Mouse (Mus musculus): ENCODE measurements around the gene Lrrc43. TPM values are rescaled to one million over a fixed set of nuclear protein-coding genes. Genes with fewer than 3 reads are reported as not detected.

Lrrc43 gene
- polyA plus RNA-seq, 1 experiment from 2014 or later: 0.31 TPM

- Histone ChIP-seq H3K4me1 (replicated peaks) (peaks cover 33% of the 10 kb centered on the region), H3K27me3 (ENCODE audit: insufficient read depth, poor library complexity, severe bottlenecking) (no peaks in the 10 kb centered on the region), H3K9me3 (no peaks in the 10 kb centered on the region), H3K27ac (peak overlapping the region; percentile 92), H3K36me3 (peaks cover 27% of the 10 kb centered on the region), H3K4me3 (peak overlapping the region; percentile 97)
- 1% methylated on average over 27 of the region's 27 CpGs for WGBS
- no peak for DNase-seq (ENCODE audit: low spot score)
These were observed 35.3 kb downstream of the Lrrc43 start for GRCm38 (mm10) chr5:123524393-123524750.

- 86% methylated on average over 7 of the region's 7 CpGs for WGBS
- H3K27ac ChIP-seq: peak within 1 kb of the TSS; percentile 92
- peaks cover 33% of the 10 kb centered on the region for H3K4me1 ChIP-seq (replicated peaks)
- H3K27me3 ChIP-seq (ENCODE audit: insufficient read depth, poor library complexity, severe bottlenecking): no peaks in the 10 kb centered on the region
- peaks cover 32% of the 10 kb centered on the region for H3K36me3 ChIP-seq
- no peak for DNase-seq (ENCODE audit: low spot score)
- H3K4me3 ChIP-seq: peak within 1 kb of the TSS; percentile 97
- no peaks in the 10 kb centered on the region for H3K9me3 ChIP-seq
These were observed 36.2 kb downstream of the Lrrc43 start, which contains the start of gene Gm49027 for GRCm38 (mm10) chr5:123525281-123525680. Gene Gm49027 (minus strand): TSS chr5:123525488.

- peaks cover 39% of the 10 kb centered on the region for H3K36me3 ChIP-seq
- 91% methylated on average over 9 of the region's 9 CpGs for WGBS
- H3K27me3 ChIP-seq (ENCODE audit: insufficient read depth, poor library complexity, severe bottlenecking): no peaks in the 10 kb centered on the region
- no peak overlapping the region for H3K4me3 ChIP-seq
- H3K27ac ChIP-seq: no peak overlapping the region
- no peak for DNase-seq (ENCODE audit: low spot score)
- H3K9me3 ChIP-seq: no peaks in the 10 kb centered on the region
- H3K4me1 ChIP-seq (replicated peaks): peaks cover 33% of the 10 kb centered on the region
These were observed 36.9 kb downstream of the Lrrc43 start for GRCm38 (mm10) chr5:123525916-123526495.

- DNase-seq (ENCODE audit: low spot score): no peak
- no peak overlapping the region for H3K4me3 ChIP-seq
- no peaks in the 10 kb centered on the region for H3K27me3 ChIP-seq (ENCODE audit: insufficient read depth, poor library complexity, severe bottlenecking)
- peaks cover 9% of the 10 kb centered on the region for H3K4me1 ChIP-seq (replicated peaks)
- no peaks in the 10 kb centered on the region for H3K9me3 ChIP-seq
- no peak overlapping the region for H3K27ac ChIP-seq
- H3K36me3 ChIP-seq: peaks cover 66% of the 10 kb centered on the region
- WGBS: 81% methylated on average over 7 of the region's 7 CpGs
These were observed 39.5 kb downstream of the Lrrc43 start for GRCm38 (mm10) chr5:123528641-123529040.

- no peaks in the 10 kb centered on the region for H3K27me3 ChIP-seq (ENCODE audit: insufficient read depth, poor library complexity, severe bottlenecking)
- no peak overlapping the region for H3K27ac ChIP-seq
- no peaks in the 10 kb centered on the region for H3K9me3 ChIP-seq
- DNase-seq (ENCODE audit: low spot score): no peak
- H3K4me3 ChIP-seq: no peak overlapping the region
- WGBS: 90% methylated on average over 8 of the region's 8 CpGs
- H3K36me3 ChIP-seq: peaks cover 80% of the 10 kb centered on the region
- H3K4me1 ChIP-seq (replicated peaks): no peaks in the 10 kb centered on the region
These were observed 41.0 kb downstream of the Lrrc43 start for GRCm38 (mm10) chr5:123530056-123530455.

- Histone ChIP-seq H3K9me3 (no peaks in the 10 kb centered on the region), H3K27me3 (ENCODE audit: insufficient read depth, poor library complexity, severe bottlenecking) (no peaks in the 10 kb centered on the region), H3K36me3 (peaks cover 92% of the 10 kb centered on the region), H3K4me1 (replicated peaks) (no peaks in the 10 kb centered on the region), H3K4me3 (no peak overlapping the region), H3K27ac (no peak overlapping the region)
- WGBS: 94% methylated on average over 10 of the region's 10 CpGs
- DNase-seq (ENCODE audit: low spot score): no peak
These were observed 44.7 kb downstream of the Lrrc43 start for GRCm38 (mm10) chr5:123533801-123534200.

- no peak for DNase-seq (ENCODE audit: low spot score)
- WGBS: 94% methylated on average over 7 of the region's 7 CpGs
- Histone ChIP-seq H3K9me3 (no peaks in the 10 kb centered on the region), H3K27ac (no peak overlapping the region), H3K4me3 (no peak overlapping the region), H3K36me3 (peaks cover 63% of the 10 kb centered on the region), H3K27me3 (ENCODE audit: insufficient read depth, poor library complexity, severe bottlenecking) (no peaks in the 10 kb centered on the region), H3K4me1 (replicated peaks) (no peaks in the 10 kb centered on the region)
These were observed 66.6 kb downstream of the Lrrc43 start for GRCm38 (mm10) chr5:123555693-123556092.

- Histone ChIP-seq H3K27me3 (ENCODE audit: insufficient read depth, poor library complexity, severe bottlenecking) (no peaks in the 10 kb centered on the region), H3K36me3 (peaks cover 70% of the 10 kb centered on the region), H3K4me3 (no peak overlapping the region), H3K27ac (no peak overlapping the region), H3K4me1 (replicated peaks) (no peaks in the 10 kb centered on the region), H3K9me3 (no peaks in the 10 kb centered on the region)
- no peak for DNase-seq (ENCODE audit: low spot score)
- WGBS: 77% methylated on average over 2 of the region's 2 CpGs
These were observed 67.3 kb downstream of the Lrrc43 start for GRCm38 (mm10) chr5:123556451-123556850.

Other genes with a start within 250 kb of the Lrrc43 start
- gene Wdr66, start 237.2 kb upstream of the Lrrc43 start, polyA plus RNA-seq (2016; fragmentation: Nextera tagmentation; extraction: Ambion mirVana): 7.0 and 8.1 TPM in 2 replicates
- 42.9 and 48.0 TPM in 2 replicates for gene Bcl7a, start 145.5 kb upstream of the Lrrc43 start, polyA plus RNA-seq (2016; fragmentation: Nextera tagmentation; extraction: Ambion mirVana)
- gene Mlxip, start 94.5 kb upstream of the Lrrc43 start, polyA plus RNA-seq (2016; fragmentation: Nextera tagmentation; extraction: Ambion mirVana): 18.0 and 18.8 TPM in 2 replicates
- not detected in 2 replicates for gene Il31, start 184 bp downstream of the Lrrc43 start, polyA plus RNA-seq (2016; fragmentation: Nextera tagmentation; extraction: Ambion mirVana)
- 1.3 and 1.4 TPM in 2 replicates for gene B3gnt4, start 21.2 kb downstream of the Lrrc43 start, polyA plus RNA-seq (2016; fragmentation: Nextera tagmentation; extraction: Ambion mirVana)
- 149 and 152 TPM in 2 replicates for gene Diablo, start 34.9 kb downstream of the Lrrc43 start, polyA plus RNA-seq (2016; fragmentation: Nextera tagmentation; extraction: Ambion mirVana)
- gene Gm49027, start 36.2 kb downstream of the Lrrc43 start, polyA plus RNA-seq (2016; fragmentation: Nextera tagmentation; extraction: Ambion mirVana): not detected in 2 replicates
- 35.8 and 37.6 TPM in 2 replicates for gene Vps33a, start 83.7 kb downstream of the Lrrc43 start, polyA plus RNA-seq (2016; fragmentation: Nextera tagmentation; extraction: Ambion mirVana)
- gene Clip1, start 195.3 kb downstream of the Lrrc43 start, polyA plus RNA-seq (2016; fragmentation: Nextera tagmentation; extraction: Ambion mirVana): 44.4 and 52.0 TPM in 2 replicates
- gene Zcchc8, start 231.8 kb downstream of the Lrrc43 start, polyA plus RNA-seq (2016; fragmentation: Nextera tagmentation; extraction: Ambion mirVana): 77.4 and 92.5 TPM in 2 replicates

Measured in hindbrain, embryonic 10.5 days (tissue).